Mouse (Mus musculus) megakaryocyte, embryonic 14.5 days (primary cell): ENCODE results near the gene Tmem132c.

Experiments used
- FLI1 ChIP-seq: IDR thresholded peaks from 2 replicates; pipeline ENCODE4 v1.6.1; 2012; ENCODE audit warnings: low read length, inconsistent platforms, mixed read lengths
- GATA1 ChIP-seq: IDR thresholded peaks from 3 replicates; pipeline ENCODE4 v1.6.1; 2012; ENCODE audit warnings: mixed read lengths, low read length, inconsistent platforms, borderline replicate concordance

DNA sequence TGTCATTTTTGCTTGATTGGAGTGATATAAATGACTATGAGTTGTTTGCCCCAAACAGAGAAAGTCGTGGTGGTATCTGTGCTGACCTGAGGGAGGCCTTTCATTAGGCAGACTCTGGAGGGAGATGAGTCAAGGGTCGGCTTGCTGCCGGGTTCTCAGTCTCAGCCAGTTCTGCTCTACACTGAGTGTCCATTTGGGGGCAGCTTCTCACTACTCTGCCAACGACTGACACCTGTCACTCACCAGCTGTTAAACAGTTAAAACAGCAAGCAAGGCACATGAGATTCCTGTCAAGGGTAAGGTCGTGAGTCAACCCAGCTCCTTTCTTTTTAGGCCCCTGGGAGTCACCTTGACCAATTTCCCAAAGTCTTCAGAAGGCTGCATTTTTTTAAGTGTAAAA, 350.8 kb downstream of the Tmem132c start:
- TF ChIP-seq GATA1, result no peak
- no peak for TF ChIP-seq FLI1
